Mouse (Mus musculus) heart, embryonic 16.5 days (tissue): ENCODE results near the gene Icam1. TPM values are rescaled to one million over a fixed set of nuclear protein-coding genes. Genes with fewer than 3 reads are reported as not detected.

Experiments used
- ATAC-seq: fragments of 200-750 bp; cut with Nextera tagmentation; replicated peaks from 2 replicates; pipeline ENCODE4 v1.8.0; 2017; ENCODE audit warnings: moderate number of reproducible peaks; ENCODE audit not compliant: insufficient read depth, low FRiP score; ENCODE audit errors: extremely low read depth
- H3K27ac ChIP-seq: fragments of 300-500 bp; sonication (generic); 2 replicates; pipeline ENCODE4 v1.5.1; 2014; ENCODE audit warnings: mild to moderate bottlenecking, low read length, control low read depth, moderate library complexity
- H3K27me3 ChIP-seq: fragments of 300-500 bp; sonication (generic); 2 replicates; pipeline ENCODE4 v1.6.1; 2014; ENCODE audit warnings: low read length, mixed read lengths; ENCODE audit not compliant: control insufficient read depth, insufficient read depth
- H3K36me3 ChIP-seq: fragments of 300-500 bp; sonication (generic); 2 replicates; pipeline ENCODE4 v1.6.1; 2014; ENCODE audit not compliant: control insufficient read depth, insufficient read depth
- H3K4me1 ChIP-seq: fragments of 300-500 bp; sonication (generic); 2 replicates; pipeline ENCODE4 v1.6.1; 2014; ENCODE audit warnings: low read length, mixed read lengths; ENCODE audit not compliant: control insufficient read depth, insufficient read depth
- H3K4me2 ChIP-seq: fragments of 300-500 bp; sonication (generic); 2 replicates; pipeline ENCODE4 v1.6.1; 2014; ENCODE audit warnings: low read depth, mild to moderate bottlenecking, control low read depth, low read length
- H3K4me3 ChIP-seq: fragments of 300-500 bp; sonication (generic); 2 replicates; pipeline ENCODE4 v1.5.1; 2014; ENCODE audit warnings: mild to moderate bottlenecking, control low read depth, low read length
- H3K9ac ChIP-seq: fragments of 300-500 bp; sonication (generic); 2 replicates; pipeline ENCODE4 v1.6.1; 2014; ENCODE audit warnings: low read length, control low read depth
- H3K9me3 ChIP-seq: fragments of 300-500 bp; sonication (generic); replicated peaks from 2 replicates; pipeline ENCODE4 v1.6.1; 2016; ENCODE audit warnings: low read length; ENCODE audit not compliant: control insufficient read depth
- WGBS: fragments of 180-500 bp; shearing (Covaris S2); extraction: QIAGEN DNeasy Blood & Tissue Kit; methylation state at CpG from one replicate; pipeline ENCODE4 v1.1.7; 2014; 5-methylcytosine and 5-hydroxymethylcytosine counted together
- polyA plus RNA-seq: library from polyadenylated mRNA; unstranded; fragments of >200 nt; fragmentation: Nextera tagmentation; extraction: Ambion mirVana; gene quantifications from 2 replicates; pipeline ENCODE4 v1.2.1, GENCODE M21; 2015

Icam1 gene
- polyA plus RNA-seq, 1 experiment from 2014 or later, result 29.6 TPM

- no peak for ATAC-seq
- Histone ChIP-seq H3K9me3 (no peaks in the 10 kb centered on the region), H3K4me3 (no peak overlapping the region), H3K4me1 (peaks cover 23% of the 10 kb centered on the region), H3K27ac (no peak overlapping the region), H3K27me3 (peaks cover 3% of the 10 kb centered on the region), H3K9ac (no peak overlapping the region), H3K36me3 (no peaks in the 10 kb centered on the region), H3K4me2 (no peak overlapping the region)
- WGBS, result 79% methylated on average over 12 of the region's 12 CpGs
Measured at GRCm38 (mm10) chr9:21026849-21027248, 11.1 kb downstream of the Icam1 start.

DNA sequence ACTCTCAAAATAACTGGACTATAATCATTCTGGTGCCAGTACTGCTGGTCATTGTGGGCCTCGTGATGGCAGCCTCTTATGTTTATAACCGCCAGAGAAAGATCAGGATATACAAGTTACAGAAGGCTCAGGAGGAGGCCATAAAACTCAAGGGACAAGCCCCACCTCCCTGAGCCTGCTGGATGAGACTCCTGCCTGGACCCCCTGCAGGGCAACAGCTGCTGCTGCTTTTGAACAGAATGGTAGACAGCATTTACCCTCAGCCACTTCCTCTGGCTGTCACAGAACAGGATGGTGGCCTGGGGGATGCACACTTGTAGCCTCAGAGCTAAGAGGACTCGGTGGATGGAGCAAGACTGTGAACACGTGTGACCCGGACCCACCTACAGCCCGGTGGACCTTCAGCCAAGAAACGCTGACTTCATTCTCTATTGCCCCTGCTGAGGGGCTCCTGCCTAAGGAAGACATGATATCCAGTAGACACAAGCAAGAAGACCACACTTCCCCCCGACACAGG lies 12.0 kb downstream of the Icam1 start:
- WGBS, result 66% methylated on average over 8 of the region's 8 CpGs
- Histone ChIP-seq H3K4me1 (peaks cover 33% of the 10 kb centered on the region), H3K4me2 (no peak overlapping the region), H3K27me3 (peaks cover 13% of the 10 kb centered on the region), H3K9ac (no peak overlapping the region), H3K9me3 (no peaks in the 10 kb centered on the region), H3K4me3 (no peak overlapping the region), H3K36me3 (no peaks in the 10 kb centered on the region), H3K27ac (no peak overlapping the region)
- ATAC-seq, result no peak

DNA sequence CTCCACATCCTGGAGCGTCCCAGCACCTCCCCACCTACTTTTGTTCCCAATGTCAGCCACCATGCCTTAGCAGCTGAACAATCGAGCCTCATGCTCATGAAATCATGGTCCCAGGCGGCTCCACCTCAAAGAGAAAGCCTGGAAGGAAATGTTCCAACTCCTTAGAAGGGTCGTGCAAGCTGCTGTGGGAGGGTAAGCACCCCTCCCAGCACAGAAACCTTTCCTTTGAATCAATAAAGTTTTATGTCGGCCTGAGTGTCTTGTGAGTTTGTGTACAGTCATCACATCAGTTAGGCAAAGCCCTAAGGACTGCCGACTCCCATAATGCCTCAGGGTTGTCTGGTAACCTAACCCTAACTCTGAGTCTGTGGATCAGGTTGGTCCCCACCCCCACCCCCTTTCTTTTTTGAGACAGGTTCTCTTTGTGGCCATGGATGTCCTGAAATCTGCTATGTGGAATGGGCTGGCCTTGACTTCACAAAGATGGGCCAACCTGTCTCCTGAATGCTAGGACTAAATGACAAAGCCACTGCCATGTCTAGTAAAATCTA lies 12.8 kb downstream of the Icam1 start:
- H3K9me3 ChIP-seq, result no peaks in the 10 kb centered on the region
- ATAC-seq, result no peak
- H3K27me3 ChIP-seq, result peaks cover 20% of the 10 kb centered on the region
- no peak overlapping the region for H3K4me2 ChIP-seq
- H3K9ac ChIP-seq, result no peak overlapping the region
- H3K4me3 ChIP-seq, result no peak overlapping the region
- H3K4me1 ChIP-seq, result peaks cover 39% of the 10 kb centered on the region
- H3K36me3 ChIP-seq, result no peaks in the 10 kb centered on the region
- H3K27ac ChIP-seq, result no peak overlapping the region
- 73% methylated on average over 6 of the region's 6 CpGs for WGBS

DNA sequence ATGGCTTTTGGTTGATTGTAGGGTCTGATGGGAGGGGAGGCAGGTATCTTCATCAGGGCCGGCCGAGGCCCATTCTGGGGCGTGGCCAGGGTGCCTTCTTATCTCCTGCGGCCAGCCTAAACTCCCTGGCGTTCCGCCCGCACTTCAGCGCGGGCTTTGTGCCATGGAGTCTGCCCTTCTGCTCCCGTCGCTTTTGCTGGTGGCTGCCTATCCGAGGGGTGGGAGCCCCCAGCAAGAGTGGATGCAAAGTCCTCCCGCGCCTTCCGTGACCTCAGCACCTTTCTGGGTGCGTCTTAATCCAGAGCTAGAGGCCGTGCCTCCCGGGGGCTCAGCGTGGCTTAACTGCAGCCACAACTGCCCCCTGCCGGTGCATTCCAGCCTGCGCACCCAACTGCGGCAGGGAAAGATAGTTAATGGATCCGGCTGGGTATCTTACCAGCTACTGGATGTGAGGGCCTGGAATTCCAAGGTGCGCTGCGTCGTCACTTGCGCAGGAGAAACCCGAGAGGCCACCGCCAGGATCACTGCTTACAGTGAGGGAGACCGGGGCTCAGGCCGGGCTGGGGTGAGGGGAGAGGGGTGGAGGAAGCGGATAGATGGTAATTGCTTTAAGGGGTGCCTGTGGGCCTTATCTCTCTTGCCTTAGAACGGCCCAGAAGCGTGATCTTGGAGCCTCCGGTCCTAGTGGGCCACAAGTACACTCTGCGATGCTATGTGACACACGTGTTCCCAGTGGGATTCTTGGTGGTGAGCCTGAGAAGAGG lies 13.7 kb downstream of the Icam1 start, which contains the start of gene Icam4:
Gene Icam4 (plus strand): TSS at position 83 of the 764 bp plus-strand sequence.
- peaks cover 26% of the 10 kb centered on the region for H3K27me3 ChIP-seq
- peak within 1 kb of the TSS; percentile 67 for H3K9ac ChIP-seq

DNA sequence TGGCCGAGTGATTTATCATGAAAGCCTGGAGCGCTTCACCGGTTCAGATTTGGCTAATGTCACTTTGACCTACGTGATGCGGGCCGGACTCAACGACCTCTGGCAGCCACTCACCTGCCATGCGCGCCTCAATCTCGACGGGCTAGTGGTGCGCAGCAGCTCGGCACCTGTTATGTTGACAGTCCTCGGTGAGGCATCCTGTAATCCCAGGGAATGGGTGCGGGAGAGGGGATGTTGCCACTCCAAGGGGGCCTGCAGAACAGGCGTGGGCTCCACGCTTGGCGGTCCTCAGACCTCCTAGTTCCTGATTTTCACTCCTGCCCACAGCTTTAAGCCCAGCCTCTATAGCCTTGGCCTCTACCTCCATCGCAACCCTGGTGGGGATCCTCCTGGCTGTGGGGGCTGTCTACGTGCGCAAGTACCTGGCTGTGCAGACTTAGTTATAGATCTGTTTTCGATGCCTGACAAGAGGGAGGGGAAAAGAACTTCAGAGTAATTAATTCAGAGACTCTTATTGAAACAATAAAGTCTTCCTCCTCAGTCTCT lies 14.3 kb downstream of the Icam1 start:
- Histone ChIP-seq H3K4me3 (peak overlapping the region; percentile 62), H3K9me3 (no peaks in the 10 kb centered on the region), H3K4me2 (peak overlapping the region; percentile 95), H3K9ac (peak overlapping the region; percentile 67; the same call in 1 of the 2 replicates), H3K27me3 (peaks cover 33% of the 10 kb centered on the region), H3K36me3 (no peaks in the 10 kb centered on the region), H3K27ac (no peak overlapping the region), H3K4me1 (peaks cover 42% of the 10 kb centered on the region)
- 20% methylated on average over 22 of the region's 22 CpGs for WGBS
- ATAC-seq, result no peak

More for the DNA sequence above, 13.7 kb downstream of the Icam1 start, which contains the start of gene Icam4:
- peak within 1 kb of the TSS; percentile 95 for H3K4me2 ChIP-seq
- peak; percentile 35 for ATAC-seq
- H3K27ac ChIP-seq, result 0 out of 2 replicates have a peak within 1 kb of the TSS, but pooled peaks have one; percentile 36
- peaks cover 39% of the 10 kb centered on the region for H3K4me1 ChIP-seq
- H3K9me3 ChIP-seq, result no peaks in the 10 kb centered on the region
- peak within 1 kb of the TSS; percentile 62 for H3K4me3 ChIP-seq
- WGBS, result 2% methylated on average over 37 of the region's 37 CpGs
- H3K36me3 ChIP-seq, result no peaks in the 10 kb centered on the region

DNA sequence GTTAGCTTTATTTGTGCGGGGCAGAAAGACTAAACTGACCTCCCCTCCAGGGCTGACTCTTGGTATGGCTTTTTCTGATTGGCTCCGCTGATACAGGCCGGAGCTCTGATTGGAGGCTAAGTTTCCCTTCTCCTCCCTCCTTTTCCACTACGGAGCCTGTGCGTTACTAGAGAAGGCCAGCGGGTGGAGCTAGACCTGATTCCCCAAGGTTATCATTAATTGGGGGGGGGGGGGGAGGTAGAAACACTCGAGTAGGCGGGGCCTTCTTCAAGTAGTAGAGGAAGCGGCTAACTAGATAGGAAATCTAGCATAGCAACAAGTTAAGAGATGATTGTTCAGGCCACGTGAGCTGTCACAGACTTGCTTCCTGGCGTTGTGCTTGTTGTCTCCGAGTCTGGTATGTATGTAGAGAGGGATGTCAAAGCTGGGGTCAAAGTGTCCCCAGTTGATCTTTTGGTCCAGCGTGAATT lies 15.0 kb downstream of the Icam1 start:
- ATAC-seq, result peak; percentile 59
- Histone ChIP-seq H3K9me3 (no peaks in the 10 kb centered on the region), H3K9ac (peak overlapping the region; percentile 53), H3K4me2 (peak overlapping the region; percentile 95), H3K27me3 (peaks cover 40% of the 10 kb centered on the region), H3K4me1 (peaks cover 42% of the 10 kb centered on the region), H3K4me3 (peak overlapping the region; percentile 62), H3K36me3 (no peaks in the 10 kb centered on the region), H3K27ac (0 out of 2 replicates have a peak overlapping the region, but pooled peaks have one; percentile 43)
- 0% methylated on average over 13 of the region's 13 CpGs for WGBS

GRCm38 (mm10) chr9:21031251-21031895 lies 15.6 kb downstream of the Icam1 start:
- WGBS, result under 1% methylated on average over 36 of the region's 36 CpGs

GRCm38 (mm10) chr9:21031896-21032351 lies 16.1 kb downstream of the Icam1 start, which contains the start of gene Icam5:
Gene Icam5 (plus strand): TSS chr9:21032073.
- Histone ChIP-seq H3K9me3 (no peaks in the 10 kb centered on the region), H3K9ac (peak within 1 kb of the TSS; percentile 62), H3K4me3 (peak within 1 kb of the TSS; percentile 62), H3K27ac (0 out of 2 replicates have a peak within 1 kb of the TSS, but pooled peaks have one; percentile 43), H3K36me3 (no peaks in the 10 kb centered on the region), H3K4me2 (peak within 1 kb of the TSS; percentile 95), H3K27me3 (peaks cover 51% of the 10 kb centered on the region), H3K4me1 (peaks cover 46% of the 10 kb centered on the region)
- ATAC-seq, result no peak
- WGBS, result 2% methylated on average over 34 of the region's 35 CpGs

More at GRCm38 (mm10) chr9:21031251-21031895, 15.6 kb downstream of the Icam1 start:
- H3K4me1 ChIP-seq, result peaks cover 42% of the 10 kb centered on the region
- no peaks in the 10 kb centered on the region for H3K36me3 ChIP-seq
- peak overlapping the region; percentile 53 for H3K9ac ChIP-seq
- peak overlapping the region; percentile 95 for H3K4me2 ChIP-seq
- H3K27ac ChIP-seq, result 0 out of 2 replicates have a peak overlapping the region, but pooled peaks have one; percentile 43
- peak; percentile 33; the same call in 1 of the 2 replicates for ATAC-seq
- peak overlapping the region; percentile 62 for H3K4me3 ChIP-seq
- no peaks in the 10 kb centered on the region for H3K9me3 ChIP-seq
- H3K27me3 ChIP-seq, result peaks cover 45% of the 10 kb centered on the region
